ENCODE assay signal across 8 mouse cellular contexts in the genomic region with DNA sequence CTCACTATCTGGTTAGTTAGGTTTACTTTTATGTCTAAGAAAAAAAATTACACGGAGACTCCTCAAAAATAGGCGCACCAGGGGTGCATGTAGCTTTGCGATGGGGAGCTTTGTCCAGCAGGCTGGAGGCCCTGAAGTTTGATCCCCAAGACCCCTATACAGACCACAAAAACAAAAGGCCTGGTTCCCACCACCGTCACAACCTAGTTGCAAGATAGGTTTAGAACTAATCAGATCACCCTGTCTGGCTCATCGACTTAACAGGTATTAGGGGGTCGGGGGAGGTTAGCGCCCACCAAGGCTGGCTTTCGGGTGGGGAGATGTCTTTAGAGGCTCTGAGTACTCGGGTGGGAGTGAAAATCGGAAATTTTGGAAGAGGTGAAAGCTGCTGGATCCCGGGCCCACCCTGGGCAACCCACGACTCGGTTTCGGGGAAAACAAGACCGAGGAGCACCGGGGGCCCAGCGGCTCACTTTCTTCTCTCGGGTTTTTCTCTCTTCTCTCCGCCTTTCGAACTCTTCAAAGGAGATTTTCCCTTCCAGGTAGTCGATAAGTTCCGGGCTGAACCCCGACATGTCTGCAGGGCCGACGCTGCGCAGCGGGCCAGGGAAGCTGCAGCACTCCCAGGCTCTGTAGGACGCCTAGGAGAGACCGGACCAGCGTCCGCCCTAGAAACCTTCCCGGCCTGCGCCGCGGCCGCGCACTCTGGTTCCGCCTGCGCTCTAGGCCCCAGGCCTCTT. TPM values are rescaled to one million over a fixed set of nuclear protein-coding genes. Genes with fewer than 3 reads are reported as not detected.
DNase-seq lines count a peak whose midpoint lies in the region; ATAC-seq and TF ChIP-seq lines count a peak whose summit lies in the region.

TSS of gene Gtf3c3 (minus strand) at position 632 of the 740 bp plus-strand sequence.

- peak within 1 kb of the TSS; percentile 77 for H3K4me3 ChIP-seq in heart, embryonic 12.5 days
- H3K4me3 ChIP-seq in kidney, postnatal 0 days (replicated peaks; ENCODE audit: low read depth, low read length): peak within 1 kb of the TSS; percentile 83
- peak within 1 kb of the TSS; percentile 84 for H3K4me3 ChIP-seq in liver, embryonic 11.5 days (ENCODE audit: low read depth, low read length)
- H3K4me3 ChIP-seq in stomach, embryonic 14.5 days (ENCODE audit: low read depth, low read length): peak within 1 kb of the TSS; percentile 81

- H3K36me3 ChIP-seq in heart, embryonic 12.5 days: peaks cover 12% of the 10 kb centered on the region
- H3K36me3 ChIP-seq in kidney, postnatal 0 days (ENCODE audit: insufficient read depth, low read length): 0 out of 2 replicates have a peak, but pooled peaks cover 6% of the 10 kb centered on the region
- no peaks in the 10 kb centered on the region; the same call in 1 of the 2 replicates for H3K36me3 ChIP-seq in liver, embryonic 11.5 days (ENCODE audit: control insufficient read depth, insufficient read depth, low read length)
- H3K36me3 ChIP-seq in stomach, embryonic 14.5 days (ENCODE audit: control insufficient read depth, insufficient read depth, low read length): no peaks in the 10 kb centered on the region

- peak within 1 kb of the TSS; percentile 85 for H3K9ac ChIP-seq in heart, embryonic 12.5 days
- peak within 1 kb of the TSS; percentile 91 for H3K9ac ChIP-seq in kidney, postnatal 0 days (ENCODE audit: low read depth, low read length)
- H3K9ac ChIP-seq in liver, embryonic 11.5 days (ENCODE audit: low read depth, low read length): peak within 1 kb of the TSS; percentile 79
- H3K9ac ChIP-seq in stomach, embryonic 14.5 days (replicated peaks; ENCODE audit: low read depth, low read length): peak within 1 kb of the TSS; percentile 82

- H3K27ac ChIP-seq in heart, embryonic 12.5 days (ENCODE audit: poor library complexity, severe bottlenecking): no peak within 1 kb of the TSS
- no peak within 1 kb of the TSS; the same call in 1 of the 2 replicates for H3K27ac ChIP-seq in kidney, postnatal 0 days
- H3K27ac ChIP-seq in liver, embryonic 11.5 days (ENCODE audit: low read depth, low read length): no peak within 1 kb of the TSS
- no peak within 1 kb of the TSS for H3K27ac ChIP-seq in stomach, embryonic 14.5 days (ENCODE audit: low read length)

- peak; percentile 98 for ATAC-seq in erythroblast, adult 5-6 weeks (replicated peaks; ENCODE audit: low FRiP score, poor library complexity, severe bottlenecking)
- peak; percentile 89 for ATAC-seq in heart, embryonic 12.5 days (ENCODE audit: insufficient number of reproducible peaks, low FRiP score)
- ATAC-seq in kidney, postnatal 0 days (replicated peaks; ENCODE audit: low FRiP score, low read depth): peak; percentile 99
- ATAC-seq in liver, embryonic 11.5 days (replicated peaks; ENCODE audit: low FRiP score): peak; percentile 98
- peak; percentile 98 for ATAC-seq in stomach, embryonic 14.5 days (ENCODE audit: insufficient number of reproducible peaks, insufficient read depth, low FRiP score, low read depth)

- peaks cover 9% of the 10 kb centered on the region for H3K4me1 ChIP-seq in heart, embryonic 12.5 days (replicated peaks)
- H3K4me1 ChIP-seq in kidney, postnatal 0 days (replicated peaks; ENCODE audit: insufficient read depth, low read length): 0 out of 2 replicates have a peak, but pooled peaks cover 2% of the 10 kb centered on the region
- no peaks in the 10 kb centered on the region for H3K4me1 ChIP-seq in liver, embryonic 11.5 days (replicated peaks; ENCODE audit: control insufficient read depth, insufficient read depth, low read length)
- H3K4me1 ChIP-seq in stomach, embryonic 14.5 days (ENCODE audit: control insufficient read depth, insufficient read depth, low read length): no peaks in the 10 kb centered on the region

- H3K9me3 ChIP-seq in heart, embryonic 12.5 days (replicated peaks): no peaks in the 10 kb centered on the region
- H3K9me3 ChIP-seq in kidney, postnatal 0 days (replicated peaks; ENCODE audit: low read length): no peaks in the 10 kb centered on the region
- no peaks in the 10 kb centered on the region for H3K9me3 ChIP-seq in liver, embryonic 11.5 days (ENCODE audit: control insufficient read depth, low read length)
- H3K9me3 ChIP-seq in stomach, embryonic 14.5 days (ENCODE audit: control insufficient read depth, low read depth, low read length): no peaks in the 10 kb centered on the region

- TF ChIP-seq CTCF in kidney, postnatal 0 days (IDR thresholded peaks at IDR 0.05; ENCODE audit: low read depth): no peak

- DNase-seq in B cell, adult 2 months: peak; percentile 84 to 85
- DNase-seq in brain, adult 2 months (ENCODE audit: low read depth, low spot score): peak; percentile 93
- DNase-seq in kidney, postnatal 0 days (ENCODE audit: low spot score): peak; percentile 84
- DNase-seq in liver, embryonic 11.5 days (ENCODE audit: low spot score): peak; percentile 77
- peak; percentile 87 for DNase-seq in naive thymus-derived CD4-positive, alpha-beta T cell, adult 2 months (ENCODE audit: low read depth)

- 4% methylated on average over 39 of the region's 39 CpGs for WGBS in heart, embryonic 12.5 days
- WGBS in kidney, postnatal 0 days: 2% methylated on average over 39 of the region's 39 CpGs
- WGBS in liver, embryonic 11.5 days: 3% methylated on average over 39 of the region's 39 CpGs
- WGBS in stomach, embryonic 14.5 days: 2% methylated on average over 38 of the region's 39 CpGs

- peak within 1 kb of the TSS; percentile 80 for H3K4me2 ChIP-seq in heart, embryonic 12.5 days
- H3K4me2 ChIP-seq in kidney, postnatal 0 days (ENCODE audit: low read length): peak within 1 kb of the TSS; percentile 61
- peak within 1 kb of the TSS; percentile 69 for H3K4me2 ChIP-seq in liver, embryonic 11.5 days
- peak within 1 kb of the TSS; percentile 64 for H3K4me2 ChIP-seq in stomach, embryonic 14.5 days (replicated peaks; ENCODE audit: low read depth, low read length)

- 0 out of 2 replicates have a peak, but pooled peaks cover 10% of the 10 kb centered on the region for H3K27me3 ChIP-seq in heart, embryonic 12.5 days (replicated peaks)
- H3K27me3 ChIP-seq in kidney, postnatal 0 days (ENCODE audit: insufficient read depth, low read length): no peaks in the 10 kb centered on the region
- H3K27me3 ChIP-seq in liver, embryonic 11.5 days (replicated peaks; ENCODE audit: control insufficient read depth, insufficient read depth, low read length): no peaks in the 10 kb centered on the region
- no peaks in the 10 kb centered on the region for H3K27me3 ChIP-seq in stomach, embryonic 14.5 days (ENCODE audit: control insufficient read depth, insufficient read depth, low read length)

RNA-seq across cellular contexts. Expression of gene Gtf3c3, which starts in this region (rescaled TPM):
- 4.2 and 6.0 TPM in 2 replicates for total RNA-seq in erythroblast, adult 5-6 weeks (2015; ENCODE audit: low replicate concordance)
- total RNA-seq in erythroblast, adult 5-6 weeks (2017; ENCODE audit: low replicate concordance): 2.2 and 5.6 TPM in 2 replicates
- polyA plus RNA-seq in heart, embryonic 12.5 days (2016; fragmentation: Nextera tagmentation; extraction: Ambion mirVana): 20.3 and 20.6 TPM in 2 replicates
- 15.2 TPM in 2 replicates for polyA plus RNA-seq in kidney, postnatal 0 days (2015; fragmentation: Nextera tagmentation; extraction: Ambion mirVana)
- 21.7 and 23.7 TPM in 2 replicates for polyA plus RNA-seq in liver, embryonic 11.5 days (2014; fragmentation: Nextera tagmentation; extraction: Ambion mirVana)
- 26.8 and 27.5 TPM in 2 replicates for polyA plus RNA-seq in stomach, embryonic 14.5 days (2014; fragmentation: Nextera tagmentation; extraction: Ambion mirVana)
